Mouse (Mus musculus): Measurements from ENCODE around the gene Llgl2. TPM values are rescaled to one million over a fixed set of nuclear protein-coding genes. Genes with fewer than 3 reads are reported as not detected.

Llgl2 gene
- total and polyA plus RNA-seq, 3 experiments = 8.0 to 22.5 (median 9.3) TPM

- H3K9me3 ChIP-seq (replicated peaks) = no peaks in the 10 kb centered on the region
- TF ChIP-seq TAL1 (conservative IDR thresholded peaks at IDR 0.05; ENCODE audit: low read depth, low read length) = peak; percentile 93
- TF ChIP-seq GATA1 (IDR thresholded peaks at IDR 0.05; ENCODE audit: borderline replicate concordance, low read length) = no peak
- TF ChIP-seq POLR2AphosphoS5 (IDR thresholded peaks at IDR 0.05; ENCODE audit: insufficient replicate concordance, low read depth, low read length) = no peak
- H3K27me3 ChIP-seq (ENCODE audit: insufficient read depth, low read length) = no peaks in the 10 kb centered on the region
- H3K4me3 ChIP-seq (ENCODE audit: low read depth, low read length) = peak overlapping the region; percentile 76
- peaks cover 81% of the 10 kb centered on the region for H3K36me3 ChIP-seq (replicated peaks)
- ATAC-seq (ENCODE audit: extremely low read depth, insufficient number of reproducible peaks, low FRiP score, poor library complexity, severe bottlenecking) = peak; percentile 60
- DNase-seq (ENCODE audit: low spot score) = peak; percentile 72
- peaks cover 86% of the 10 kb centered on the region for H3K4me1 ChIP-seq (ENCODE audit: insufficient read depth, low read depth, low read length)
Measured at GRCm38 (mm10) chr11:115901338-115902161, 77.7 kb downstream of the Llgl2 start.

GRCm38 (mm10) chr11:115902177-115902576, 78.3 kb downstream of the Llgl2 start:
- no peak for TF ChIP-seq GATA1 (IDR thresholded peaks at IDR 0.05; ENCODE audit: borderline replicate concordance, low read length)
- TF ChIP-seq POLR2AphosphoS5 (IDR thresholded peaks at IDR 0.05; ENCODE audit: insufficient replicate concordance, low read depth, low read length) = no peak
- TF ChIP-seq TAL1 (conservative IDR thresholded peaks at IDR 0.05; ENCODE audit: low read depth, low read length) = no peak
- no peak for TF ChIP-seq GATA2 (IDR thresholded peaks at IDR 0.05; ENCODE audit: borderline replicate concordance, low read depth, low read length)
- no peak for TF ChIP-seq CTCF (IDR thresholded peaks at IDR 0.05; ENCODE audit: low read depth, low read length)
- peaks cover 81% of the 10 kb centered on the region for H3K36me3 ChIP-seq (replicated peaks)
- no peak for DNase-seq (ENCODE audit: low spot score)
- no peak for ATAC-seq (ENCODE audit: extremely low read depth, insufficient number of reproducible peaks, low FRiP score, poor library complexity, severe bottlenecking)
- H3K27me3 ChIP-seq (ENCODE audit: insufficient read depth, low read length) = no peaks in the 10 kb centered on the region
- H3K9me3 ChIP-seq (replicated peaks) = no peaks in the 10 kb centered on the region
- peak overlapping the region; percentile 76 for H3K4me3 ChIP-seq (ENCODE audit: low read depth, low read length)
- peaks cover 88% of the 10 kb centered on the region for H3K4me1 ChIP-seq (ENCODE audit: insufficient read depth, low read depth, low read length)

- TF ChIP-seq GATA2 (IDR thresholded peaks at IDR 0.05; ENCODE audit: borderline replicate concordance, low read depth, low read length) (no peak), TAL1 (conservative IDR thresholded peaks at IDR 0.05; ENCODE audit: low read depth, low read length) (no peak), GATA1 (IDR thresholded peaks at IDR 0.05; ENCODE audit: borderline replicate concordance, low read length) (no peak), CTCF (IDR thresholded peaks at IDR 0.05; ENCODE audit: low read depth, low read length) (no peak), POLR2AphosphoS5 (IDR thresholded peaks at IDR 0.05; ENCODE audit: insufficient replicate concordance, low read depth, low read length) (no peak)
- H3K4me1 ChIP-seq (ENCODE audit: insufficient read depth, low read depth, low read length) = peaks cover 88% of the 10 kb centered on the region
- no peak for ATAC-seq (ENCODE audit: extremely low read depth, insufficient number of reproducible peaks, low FRiP score, poor library complexity, severe bottlenecking)
- H3K27me3 ChIP-seq (ENCODE audit: insufficient read depth, low read length) = no peaks in the 10 kb centered on the region
- H3K9me3 ChIP-seq (replicated peaks) = no peaks in the 10 kb centered on the region
- no peak for DNase-seq (ENCODE audit: low spot score)
- peak overlapping the region; percentile 76; the same call in 1 of the 2 replicates for H3K4me3 ChIP-seq (ENCODE audit: low read depth, low read length)
- peaks cover 80% of the 10 kb centered on the region for H3K36me3 ChIP-seq (replicated peaks)
Measured at GRCm38 (mm10) chr11:115902831-115903230, 79.0 kb downstream of the Llgl2 start.

GRCm38 (mm10) chr11:115903384-115904230, 79.8 kb downstream of the Llgl2 start:
- H3K9me3 ChIP-seq (replicated peaks) = no peaks in the 10 kb centered on the region
- H3K4me3 ChIP-seq (ENCODE audit: low read depth, low read length) = peak overlapping the region; percentile 76; the same call in 1 of the 2 replicates
- peak; percentile 15; the same call in 1 of the 2 replicates for ATAC-seq (ENCODE audit: extremely low read depth, insufficient number of reproducible peaks, low FRiP score, poor library complexity, severe bottlenecking)
- no peak for TF ChIP-seq CTCF (IDR thresholded peaks at IDR 0.05; ENCODE audit: low read depth, low read length)
- no peak for TF ChIP-seq GATA2 (IDR thresholded peaks at IDR 0.05; ENCODE audit: borderline replicate concordance, low read depth, low read length)
- no peak for TF ChIP-seq GATA1 (IDR thresholded peaks at IDR 0.05; ENCODE audit: borderline replicate concordance, low read length)
- no peak for TF ChIP-seq TAL1 (conservative IDR thresholded peaks at IDR 0.05; ENCODE audit: low read depth, low read length)
- TF ChIP-seq POLR2AphosphoS5 (IDR thresholded peaks at IDR 0.05; ENCODE audit: insufficient replicate concordance, low read depth, low read length) = no peak
- peaks cover 81% of the 10 kb centered on the region for H3K36me3 ChIP-seq (replicated peaks)
- no peaks in the 10 kb centered on the region for H3K27me3 ChIP-seq (ENCODE audit: insufficient read depth, low read length)
- no peak for DNase-seq (ENCODE audit: low spot score)
- peaks cover 82% of the 10 kb centered on the region for H3K4me1 ChIP-seq (ENCODE audit: insufficient read depth, low read depth, low read length)

DNA sequence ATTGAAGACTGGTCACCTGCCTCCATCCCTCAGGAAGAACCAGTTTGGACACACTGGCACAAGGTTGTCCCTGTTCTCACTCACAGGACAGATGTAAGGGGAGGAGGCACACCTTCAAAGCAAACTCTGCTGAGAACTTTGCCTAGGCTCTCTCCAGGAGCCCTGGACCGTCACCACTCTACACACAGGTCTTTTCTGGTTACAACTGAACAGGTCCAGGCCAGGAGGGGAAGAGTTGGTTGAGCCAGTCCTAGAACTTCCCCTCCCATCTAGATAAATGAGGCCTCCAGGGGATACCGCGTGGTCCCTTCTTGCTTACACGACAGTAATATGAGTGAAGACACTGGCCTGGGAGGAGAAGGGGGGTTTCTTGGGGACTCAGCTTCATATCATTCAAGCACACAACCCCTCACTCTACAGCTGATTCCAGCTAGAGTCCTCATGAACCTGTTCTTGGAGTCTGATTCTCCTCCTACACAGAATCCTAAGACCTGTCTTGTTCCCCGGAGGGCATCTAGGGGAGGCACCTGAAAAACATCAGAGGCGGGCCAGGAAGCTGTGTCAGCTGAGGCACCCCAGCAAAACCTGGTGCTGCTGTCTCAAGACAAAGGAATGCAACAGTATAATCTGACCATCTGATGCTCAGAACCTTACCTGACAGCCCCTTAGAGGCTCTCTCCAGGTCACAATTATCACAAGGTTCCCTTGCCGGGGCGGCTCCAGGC, 80.5 kb downstream of the Llgl2 start:
- Histone ChIP-seq H3K4me3 (ENCODE audit: low read depth, low read length) (peak overlapping the region; percentile 53; the same call in 1 of the 2 replicates), H3K4me1 (ENCODE audit: insufficient read depth, low read depth, low read length) (peaks cover 80% of the 10 kb centered on the region), H3K36me3 (replicated peaks) (peaks cover 87% of the 10 kb centered on the region), H3K9me3 (replicated peaks) (no peaks in the 10 kb centered on the region), H3K27me3 (ENCODE audit: insufficient read depth, low read length) (no peaks in the 10 kb centered on the region)
- no peak for TF ChIP-seq CTCF (IDR thresholded peaks at IDR 0.05; ENCODE audit: low read depth, low read length)
- TF ChIP-seq TAL1 (conservative IDR thresholded peaks at IDR 0.05; ENCODE audit: low read depth, low read length) = no peak
- no peak for TF ChIP-seq GATA1 (IDR thresholded peaks at IDR 0.05; ENCODE audit: borderline replicate concordance, low read length)
- no peak for TF ChIP-seq POLR2AphosphoS5 (IDR thresholded peaks at IDR 0.05; ENCODE audit: insufficient replicate concordance, low read depth, low read length)
- no peak for TF ChIP-seq GATA2 (IDR thresholded peaks at IDR 0.05; ENCODE audit: borderline replicate concordance, low read depth, low read length)
- DNase-seq (ENCODE audit: low spot score) (no peak), ATAC-seq (ENCODE audit: extremely low read depth, insufficient number of reproducible peaks, low FRiP score, poor library complexity, severe bottlenecking) (no peak)

Other genes starting within 250 kb of the Llgl2 start
- 34.3 and 41.0 TPM in 2 replicates for gene Mrps7, start 220.1 kb upstream of the Llgl2 start, total RNA-seq (2014; fragmentation: Nextera tagmentation)
- gene Mrps7, start 220.1 kb upstream of the Llgl2 start, total RNA-seq (2017) = 52.8 and 53.5 TPM in 2 replicates
- gene Mrps7, start 220.1 kb upstream of the Llgl2 start, polyA plus RNA-seq (2012) = 61.1 and 68.7 TPM in 2 replicates
- 58.5 and 95.5 TPM in 2 replicates for gene Gga3, start 220.0 kb upstream of the Llgl2 start, total RNA-seq (2014; fragmentation: Nextera tagmentation)
- gene Gga3, start 220.0 kb upstream of the Llgl2 start, total RNA-seq (2017) = 13.7 and 22.7 TPM in 2 replicates
- 102 and 144 TPM in 2 replicates for gene Gga3, start 220.0 kb upstream of the Llgl2 start, polyA plus RNA-seq (2012)
- 43.6 and 59.8 TPM in 2 replicates for gene Mif4gd, start 211.1 kb upstream of the Llgl2 start, total RNA-seq (2014; fragmentation: Nextera tagmentation)
- gene Mif4gd, start 211.1 kb upstream of the Llgl2 start, total RNA-seq (2017) = 49.9 and 59.4 TPM in 2 replicates
- gene Mif4gd, start 211.1 kb upstream of the Llgl2 start, polyA plus RNA-seq (2012) = 24.3 and 32.4 TPM in 2 replicates
- 19.9 and 37.8 TPM in 2 replicates for gene Slc25a19, start 195.8 kb upstream of the Llgl2 start, total RNA-seq (2014; fragmentation: Nextera tagmentation)
- gene Slc25a19, start 195.8 kb upstream of the Llgl2 start, total RNA-seq (2017) = 21.5 and 22.3 TPM in 2 replicates
- 24.2 and 26.0 TPM in 2 replicates for gene Slc25a19, start 195.8 kb upstream of the Llgl2 start, polyA plus RNA-seq (2012)
- gene Grb2, start 115.5 kb upstream of the Llgl2 start, total RNA-seq (2014; fragmentation: Nextera tagmentation) = 224 and 234 TPM in 2 replicates
- 58.3 and 119 TPM in 2 replicates for gene Grb2, start 115.5 kb upstream of the Llgl2 start, total RNA-seq (2017)
- gene Grb2, start 115.5 kb upstream of the Llgl2 start, polyA plus RNA-seq (2012) = 209 and 240 TPM in 2 replicates
- gene Tmem94, start 58.6 kb upstream of the Llgl2 start, total RNA-seq (2014; fragmentation: Nextera tagmentation) = 35.9 and 67.9 TPM in 2 replicates
- 8.2 and 18.1 TPM in 2 replicates for gene Tmem94, start 58.6 kb upstream of the Llgl2 start, total RNA-seq (2017)
- gene Tmem94, start 58.6 kb upstream of the Llgl2 start, polyA plus RNA-seq (2012) = 53.1 and 54.9 TPM in 2 replicates
- gene Caskin2, start 10.4 kb upstream of the Llgl2 start, total RNA-seq (2014; fragmentation: Nextera tagmentation) = not detected in 2 replicates
- 0.17 and 0.33 TPM in 2 replicates for gene Caskin2, start 10.4 kb upstream of the Llgl2 start, total RNA-seq (2017)
- gene Caskin2, start 10.4 kb upstream of the Llgl2 start, polyA plus RNA-seq (2012) = 0.02 and 0.04 TPM in 2 replicates
- 6.2 and 6.6 TPM in 2 replicates for gene Tsen54, start 9.3 kb upstream of the Llgl2 start, total RNA-seq (2014; fragmentation: Nextera tagmentation)
- 16.8 and 18.7 TPM in 2 replicates for gene Tsen54, start 9.3 kb upstream of the Llgl2 start, total RNA-seq (2017)
- 33.0 and 37.5 TPM in 2 replicates for gene Tsen54, start 9.3 kb upstream of the Llgl2 start, polyA plus RNA-seq (2012)
- 1.1 TPM in 1 of 2 replicates, not detected in the other for gene Myo15b, start 34.4 kb downstream of the Llgl2 start, total RNA-seq (2014; fragmentation: Nextera tagmentation)
- gene Myo15b, start 34.4 kb downstream of the Llgl2 start, total RNA-seq (2017) = 0.16 and 0.17 TPM in 2 replicates
- 0.33 and 0.35 TPM in 2 replicates for gene Myo15b, start 34.4 kb downstream of the Llgl2 start, polyA plus RNA-seq (2012)
- 8.0 and 14.7 TPM in 2 replicates for gene Smim5, start 75.9 kb downstream of the Llgl2 start, total RNA-seq (2014; fragmentation: Nextera tagmentation)
- 30.0 and 38.1 TPM in 2 replicates for gene Smim5, start 75.9 kb downstream of the Llgl2 start, total RNA-seq (2017)
- 10.0 and 11.7 TPM in 2 replicates for gene Smim5, start 75.9 kb downstream of the Llgl2 start, polyA plus RNA-seq (2012)
- gene Smim6, start 88.0 kb downstream of the Llgl2 start, total RNA-seq (2014; fragmentation: Nextera tagmentation) = 2.4 TPM in 1 of 2 replicates, not detected in the other
- gene Smim6, start 88.0 kb downstream of the Llgl2 start, total RNA-seq (2017) = 0.23 TPM in 1 of 2 replicates, not detected in the other
- gene Smim6, start 88.0 kb downstream of the Llgl2 start, polyA plus RNA-seq (2012) = not detected in 2 replicates
- gene Sap30bp, start 109.2 kb downstream of the Llgl2 start, total RNA-seq (2014; fragmentation: Nextera tagmentation) = 28.7 and 30.8 TPM in 2 replicates
- gene Sap30bp, start 109.2 kb downstream of the Llgl2 start, total RNA-seq (2017) = 110 and 131 TPM in 2 replicates
- 23.4 and 27.8 TPM in 2 replicates for gene Sap30bp, start 109.2 kb downstream of the Llgl2 start, polyA plus RNA-seq (2012)
- gene Recql5, start 109.4 kb downstream of the Llgl2 start, total RNA-seq (2014; fragmentation: Nextera tagmentation) = 17.4 and 24.9 TPM in 2 replicates
- gene Recql5, start 109.4 kb downstream of the Llgl2 start, total RNA-seq (2017) = 16.0 and 23.6 TPM in 2 replicates
- 17.3 and 17.4 TPM in 2 replicates for gene Recql5, start 109.4 kb downstream of the Llgl2 start, polyA plus RNA-seq (2012)
- not detected in 2 replicates for gene Itgb4, start 150.7 kb downstream of the Llgl2 start, total RNA-seq (2014; fragmentation: Nextera tagmentation)
- 0.05 and 0.06 TPM in 2 replicates for gene Itgb4, start 150.7 kb downstream of the Llgl2 start, total RNA-seq (2017)
- gene Itgb4, start 150.7 kb downstream of the Llgl2 start, polyA plus RNA-seq (2012) = 0.13 and 0.17 TPM in 2 replicates
- 15.4 and 22.0 TPM in 2 replicates for gene Galk1, start 188.7 kb downstream of the Llgl2 start, total RNA-seq (2014; fragmentation: Nextera tagmentation)
- 54.5 and 69.9 TPM in 2 replicates for gene Galk1, start 188.7 kb downstream of the Llgl2 start, total RNA-seq (2017)
- gene Galk1, start 188.7 kb downstream of the Llgl2 start, polyA plus RNA-seq (2012) = 148 and 177 TPM in 2 replicates
- gene H3f3b, start 203.9 kb downstream of the Llgl2 start, total RNA-seq (2014; fragmentation: Nextera tagmentation) = 692 and 699 TPM in 2 replicates
- gene H3f3b, start 203.9 kb downstream of the Llgl2 start, total RNA-seq (2017) = 721 and 745 TPM in 2 replicates
- gene H3f3b, start 203.9 kb downstream of the Llgl2 start, polyA plus RNA-seq (2012) = 230 and 336 TPM in 2 replicates
- gene Unk, start 206.3 kb downstream of the Llgl2 start, total RNA-seq (2014; fragmentation: Nextera tagmentation) = 50.1 and 58.1 TPM in 2 replicates
- gene Unk, start 206.3 kb downstream of the Llgl2 start, total RNA-seq (2017) = 17.2 and 19.8 TPM in 2 replicates
- 65.2 and 80.7 TPM in 2 replicates for gene Unk, start 206.3 kb downstream of the Llgl2 start, polyA plus RNA-seq (2012)

All from G1E (cell line).